Mouse (Mus musculus) heart, postnatal 0 days (tissue): ENCODE results near the gene Adcy2. TPM values are rescaled to one million over a fixed set of nuclear protein-coding genes. Genes with fewer than 3 reads are reported as not detected.

Experiments used
- ATAC-seq: fragments of 200-750 bp; cut with Nextera tagmentation; 2 replicates; pipeline ENCODE4 v1.8.0; 2017; ENCODE audit warnings: low read depth, moderate number of reproducible peaks, moderate library complexity; ENCODE audit not compliant: insufficient read depth
- DNase-seq: peaks from one replicate; pipeline ENCODE4 v3.0.0-alpha.2; 2016; ENCODE audit warnings: low spot score
- H3K27ac ChIP-seq: fragments of 300-500 bp; sonication (generic); 2 replicates; pipeline ENCODE4 v1.5.1; 2014; ENCODE audit warnings: low read depth, mild to moderate bottlenecking
- H3K27me3 ChIP-seq: fragments of 300-500 bp; sonication (generic); 2 replicates; pipeline ENCODE4 v1.6.1; 2014; ENCODE audit warnings: low read length, mixed read lengths; ENCODE audit not compliant: control insufficient read depth, insufficient read depth
- H3K36me3 ChIP-seq: fragments of 300-500 bp; sonication (generic); replicated peaks from 2 replicates; pipeline ENCODE4 v1.6.1; 2014; ENCODE audit warnings: low read length, mixed read lengths; ENCODE audit not compliant: control insufficient read depth, insufficient read depth
- H3K4me1 ChIP-seq: fragments of 300-500 bp; sonication (generic); 2 replicates; pipeline ENCODE4 v1.6.1; 2014; ENCODE audit warnings: antibody characterized with exemption; ENCODE audit not compliant: control insufficient read depth, insufficient read depth
- H3K4me2 ChIP-seq: fragments of 300-500 bp; sonication (generic); 2 replicates; pipeline ENCODE4 v1.6.1; 2014; ENCODE audit warnings: low read depth, mild to moderate bottlenecking, low read length, moderate library complexity
- H3K4me3 ChIP-seq: fragments of 300-500 bp; sonication (generic); 2 replicates; pipeline ENCODE4 v1.5.1; 2014; ENCODE audit warnings: low read depth, low read length
- H3K9ac ChIP-seq: fragments of 300-500 bp; sonication (generic); replicated peaks from 2 replicates; pipeline ENCODE4 v1.6.1; 2014; ENCODE audit warnings: low read depth, low read length, mixed read lengths
- H3K9me3 ChIP-seq: fragments of 300-500 bp; sonication (generic); replicated peaks from 2 replicates; pipeline ENCODE4 v1.6.1; 2016; ENCODE audit warnings: low read length; ENCODE audit not compliant: control insufficient read depth
- CTCF ChIP-seq: IDR thresholded peaks from 2 replicates; pipeline ENCODE4 v1.5.1; 2016; ENCODE audit warnings: antibody characterized with exemption, control low read depth, low read depth
- EP300 ChIP-seq: IDR thresholded peaks from 2 replicates; pipeline ENCODE4 v1.6.1; 2016; ENCODE audit warnings: antibody characterized with exemption, low read depth
- WGBS: fragments of 180-500 bp; shearing (Covaris S2); extraction: QIAGEN DNeasy Blood & Tissue Kit; methylation state at CpG from one replicate; pipeline ENCODE4 v1.1.7; 2014; 5-methylcytosine and 5-hydroxymethylcytosine counted together
- polyA plus RNA-seq: library from polyadenylated mRNA; unstranded; fragments of >200 nt; fragmentation: Nextera tagmentation; extraction: Ambion mirVana; gene quantifications from 2 replicates; pipeline ENCODE4 v1.2.1, GENCODE M21; 2015
- total RNA-seq: library from RNA; depleted of rRNA; stranded (reverse); fragments of >200 nt; gene quantifications from 2 replicates; pipeline ENCODE4 v1.2.3, GENCODE M21; 2014; ENCODE audit warnings: low replicate concordance

The Adcy2 gene
- total and polyA plus RNA-seq, 2 experiments from 2014 or later, result 0.19 to 0.34 TPM

DNA sequence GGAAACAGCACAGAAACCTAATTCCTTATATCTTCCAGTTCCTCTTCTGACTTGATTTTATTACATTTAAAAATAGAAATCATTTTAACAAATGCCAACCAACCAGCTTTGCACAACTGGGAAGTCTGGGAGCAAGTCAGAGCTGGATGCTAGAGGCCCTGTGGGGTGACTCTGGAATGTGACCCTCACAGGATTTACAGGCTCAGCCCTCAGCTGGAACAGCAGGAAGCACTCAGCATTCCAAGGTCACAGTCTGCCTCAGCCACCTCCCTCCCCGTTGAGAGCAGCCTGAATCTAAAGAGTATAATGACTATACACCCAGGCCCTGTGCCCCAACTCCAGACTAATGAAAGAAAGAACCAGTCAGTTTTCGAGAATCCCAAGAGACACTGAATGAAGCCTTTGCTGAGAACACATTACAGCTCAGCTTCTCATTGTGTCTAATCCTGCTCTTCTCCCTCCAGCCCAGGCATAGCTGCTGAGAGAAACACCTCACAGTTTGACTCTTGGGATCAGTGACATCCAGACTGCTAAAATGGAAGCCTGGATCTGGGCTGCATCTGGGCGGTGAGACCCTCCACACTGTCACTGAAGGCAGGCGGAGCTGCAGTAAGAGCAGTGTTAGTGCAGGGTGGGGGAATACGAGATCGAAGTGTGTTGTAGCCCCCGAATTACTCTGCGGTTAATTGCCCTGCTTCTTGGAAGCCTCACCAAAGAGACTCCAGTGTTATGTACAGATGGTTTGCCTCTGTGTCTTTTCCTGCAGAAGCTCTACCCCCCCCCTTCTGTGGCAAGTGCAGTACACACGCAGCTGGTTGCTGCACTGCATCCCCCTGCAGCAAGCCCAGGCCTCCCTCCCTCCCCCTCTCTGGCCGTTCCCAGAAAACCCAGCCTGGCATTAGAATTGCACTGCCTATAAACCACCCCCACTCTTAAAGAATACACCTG is 426.1 kb downstream of the Adcy2 start:
- no peaks in the 10 kb centered on the region for H3K9me3 ChIP-seq
- H3K9ac ChIP-seq, result no peak overlapping the region
- peaks cover 6% of the 10 kb centered on the region; the same call in 1 of the 2 replicates for H3K4me1 ChIP-seq
- peak overlapping the region; percentile 25; the same call in 1 of the 2 replicates for H3K4me2 ChIP-seq
- no peak overlapping the region for H3K4me3 ChIP-seq
- H3K27me3 ChIP-seq, result no peaks in the 10 kb centered on the region
- peak; percentile 77 for ATAC-seq
- no peak for TF ChIP-seq EP300
- TF ChIP-seq CTCF, result no peak
- WGBS, result 52% methylated on average over 10 of the region's 10 CpGs
- peaks cover 38% of the 10 kb centered on the region for H3K36me3 ChIP-seq
- DNase-seq, result peak; percentile 39
- peak overlapping the region; percentile 69 for H3K27ac ChIP-seq

DNA sequence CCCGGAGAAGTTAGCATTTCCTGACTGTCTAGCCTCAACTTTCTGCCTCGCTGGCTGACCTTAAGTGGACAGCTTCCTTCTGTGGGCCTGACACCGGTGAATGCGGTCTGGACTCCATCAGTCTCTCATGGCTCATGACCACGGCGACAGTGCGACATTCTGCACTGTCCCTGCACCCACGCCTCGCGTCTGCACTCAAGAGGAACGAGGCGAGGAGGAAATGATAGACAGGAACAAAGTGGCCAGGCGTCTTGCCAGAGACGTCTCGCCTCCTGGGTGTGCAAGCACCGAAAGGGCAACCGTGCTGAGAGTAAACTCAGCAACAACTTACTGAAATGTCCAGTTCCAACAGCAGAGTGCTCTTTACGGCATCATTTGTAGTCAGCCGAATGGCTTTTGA is 427.1 kb downstream of the Adcy2 start:
- ATAC-seq (peak; percentile 91), DNase-seq (peak; percentile 67)
- WGBS, result 28% methylated on average over 19 of the region's 19 CpGs
- peaks cover 6% of the 10 kb centered on the region; the same call in 1 of the 2 replicates for H3K4me1 ChIP-seq
- no peak overlapping the region for H3K9ac ChIP-seq
- no peaks in the 10 kb centered on the region for H3K9me3 ChIP-seq
- TF ChIP-seq EP300, result peak; percentile 78; the same call in 1 of the 2 replicates
- TF ChIP-seq CTCF, result no peak
- H3K27ac ChIP-seq, result peak overlapping the region; percentile 69
- peak overlapping the region; percentile 25; the same call in 1 of the 2 replicates for H3K4me2 ChIP-seq
- H3K27me3 ChIP-seq, result no peaks in the 10 kb centered on the region
- H3K4me3 ChIP-seq, result no peak overlapping the region
- peaks cover 43% of the 10 kb centered on the region for H3K36me3 ChIP-seq
